Mouse (Mus musculus) stomach, postnatal 0 days (tissue): ENCODE results near the gene Dgcr8.

Experiments used
- CTCF ChIP-seq: IDR thresholded peaks from 2 replicates; pipeline ENCODE4 v1.5.1; 2016; ENCODE audit warnings: antibody characterized with exemption, low read depth, mild to moderate bottlenecking, moderate library complexity
- EP300 ChIP-seq: optimal IDR thresholded peaks from 2 replicates; pipeline ENCODE3; 2016; ENCODE audit warnings: antibody characterized with exemption

DNA sequence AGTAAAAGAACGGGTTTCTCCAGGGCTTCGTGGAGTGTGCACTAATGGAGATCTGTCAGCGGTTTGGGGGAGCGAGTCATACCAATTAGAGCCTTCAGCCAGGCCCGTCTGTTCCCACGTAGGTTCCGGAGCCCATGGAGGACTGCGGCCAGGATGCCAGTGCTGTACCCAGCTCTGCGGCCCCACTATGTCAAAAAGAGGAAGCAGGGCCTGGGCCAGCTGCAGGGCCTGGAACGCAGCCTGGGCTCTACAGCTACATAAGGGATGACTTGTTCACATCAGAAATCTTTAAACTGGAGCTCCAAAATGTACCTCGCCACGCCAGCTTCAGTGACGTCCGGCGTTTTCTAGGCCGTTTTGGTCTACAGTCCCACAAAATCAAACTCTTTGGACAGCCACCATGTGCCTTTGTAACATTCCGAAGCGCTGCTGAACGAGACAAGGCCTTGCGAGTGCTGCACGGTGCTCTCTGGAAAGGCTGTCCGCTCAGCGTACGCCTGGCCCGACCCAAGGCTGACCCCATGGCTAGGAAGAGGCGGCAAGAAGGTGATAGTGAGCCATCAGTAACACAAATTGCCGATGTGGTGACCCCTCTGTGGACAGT, 39.6 kb downstream of the Dgcr8 start:
- TF ChIP-seq CTCF = no peak
- no peak for TF ChIP-seq EP300
